Mouse (Mus musculus) ES-Bruce4 (cell line): Measurements from ENCODE around the gene Fxyd5.

Experiments used
- CTCF ChIP-seq: IDR thresholded peaks from one replicate; pipeline ENCODE4 v1.8.1; 2011; ENCODE audit warnings: low read depth, low read length
- EP300 ChIP-seq: IDR thresholded peaks from 2 replicates; pipeline ENCODE4 v1.6.1; 2011; ENCODE audit warnings: low read depth, low read length; ENCODE audit not compliant: insufficient read depth
- POLR2A ChIP-seq: IDR thresholded peaks from one replicate; pipeline ENCODE4 v1.8.1; 2011; ENCODE audit warnings: low read length; ENCODE audit not compliant: insufficient read depth

- TF ChIP-seq CTCF, result no peak
- no peak for TF ChIP-seq EP300
- TF ChIP-seq POLR2A, result no peak
Observed at GRCm38 (mm10) chr7:30993986-30994385, 48.3 kb downstream of the Fxyd5 start.
